Mouse (Mus musculus) myocyte (in vitro differentiated cells): ENCODE results near the gene Gm20388.

Experiments used
- CEBPB ChIP-seq: IDR thresholded peaks from 2 replicates; pipeline ENCODE4 v1.6.1; 2011; ENCODE audit warnings: mild to moderate bottlenecking, moderate library complexity; ENCODE audit not compliant: poor library complexity, insufficient read depth, severe bottlenecking
- MYOG ChIP-seq, 3 experiments: IDR thresholded peaks; one replicate each; pipeline ENCODE4 v1.6.1; 2011; ENCODE audit warnings: control low read depth in 2 of 3, low read depth in 2 of 3, mild to moderate bottlenecking in 2 of 3; ENCODE audit not compliant: insufficient read length in 2 of 3, control insufficient read depth in 1 of 3, insufficient read depth in 1 of 3
- POLR2A ChIP-seq: IDR thresholded peaks from one replicate; pipeline ENCODE4 v1.6.1; 2011; ENCODE audit warnings: low read depth, mild to moderate bottlenecking, control low read depth, moderate library complexity; ENCODE audit not compliant: insufficient read length
- POLR2AphosphoS2 ChIP-seq: IDR thresholded peaks from one replicate; pipeline ENCODE4 v1.6.1; 2011; ENCODE audit warnings: low read depth, control low read depth; ENCODE audit not compliant: insufficient read length
- TCF12 ChIP-seq: IDR thresholded peaks from one replicate; pipeline ENCODE4 v1.6.1; 2011; ENCODE audit warnings: mild to moderate bottlenecking, control low read depth; ENCODE audit not compliant: poor library complexity, insufficient read depth, severe bottlenecking

DNA sequence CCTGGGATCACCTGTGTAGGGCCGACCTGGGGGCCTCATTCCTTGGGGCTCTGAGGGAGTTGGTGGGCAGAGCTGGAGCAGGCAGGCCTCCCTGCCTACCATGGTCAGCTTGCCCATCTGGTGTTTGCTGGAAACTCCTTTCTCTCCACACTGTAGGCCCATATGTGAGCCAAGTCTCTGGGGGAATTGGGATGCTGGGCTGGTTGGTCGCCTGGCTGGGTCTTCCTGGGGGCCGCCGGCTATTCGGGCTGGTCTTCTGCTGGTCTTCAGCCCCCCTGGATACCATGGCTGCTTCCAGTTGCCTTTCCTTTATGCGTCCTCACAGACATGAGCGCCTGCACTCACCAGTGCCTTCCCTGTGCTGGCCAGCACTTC lies 610.9 kb downstream of the Gm20388 start:
- TF ChIP-seq CEBPB (no peak), POLR2A (no peak), POLR2AphosphoS2 (no peak), MYOG (IDR thresholded peaks at IDR 0.05; ENCODE audit: control insufficient read depth in 1 of 3, insufficient read depth in 1 of 3, insufficient read length in 2 of 3, low read depth in 2 of 3) (no peak), TCF12 (no peak)
